Mouse (Mus musculus) embryonic facial prominence, embryonic 10.5 days (tissue): ENCODE results near the gene Tanc1. TPM values are rescaled to one million over a fixed set of nuclear protein-coding genes. Genes with fewer than 3 reads are reported as not detected.

ENCODE experiments used
- DNase-seq: peaks from one replicate; pipeline ENCODE4 v3.0.0-alpha.2; 2017; ENCODE audit warnings: low spot score
- H3K27ac ChIP-seq: fragments of 300-500 bp; sonication (generic); replicated peaks from 2 replicates; pipeline ENCODE4 v1.5.1; 2016; ENCODE audit warnings: mild to moderate bottlenecking
- H3K27me3 ChIP-seq: fragments of 300-500 bp; sonication (generic); replicated peaks from 2 replicates; pipeline ENCODE4 v1.6.1; 2016; ENCODE audit warnings: low read depth, mild to moderate bottlenecking; ENCODE audit not compliant: poor library complexity, severe bottlenecking
- H3K36me3 ChIP-seq: fragments of 300-500 bp; sonication (generic); replicated peaks from 2 replicates; pipeline ENCODE4 v1.6.1; 2016; ENCODE audit warnings: mild to moderate bottlenecking, moderate library complexity
- H3K4me1 ChIP-seq: fragments of 300-500 bp; sonication (generic); 2 replicates; pipeline ENCODE4 v1.6.1; 2016
- H3K4me3 ChIP-seq: fragments of 300-500 bp; sonication (generic); 2 replicates; pipeline ENCODE4 v1.5.1; 2016; ENCODE audit warnings: mild to moderate bottlenecking, moderate library complexity
- H3K9me3 ChIP-seq: fragments of 300-500 bp; sonication (generic); 2 replicates; pipeline ENCODE4 v1.6.1; 2016; ENCODE audit warnings: mild to moderate bottlenecking
- WGBS: fragments of 180-500 bp; shearing (Covaris S2); methylation state at CpG from one replicate; pipeline ENCODE4 v1.1.7; 2016; 5-methylcytosine and 5-hydroxymethylcytosine counted together
- polyA plus RNA-seq: library from polyadenylated mRNA; unstranded; fragments of >200 nt; fragmentation: Nextera tagmentation; extraction: Ambion mirVana; gene quantifications from 2 replicates; pipeline ENCODE4 v1.2.1, GENCODE M21; 2016

Tanc1 gene
- polyA plus RNA-seq, 1 experiment from 2014 or later = 41.2 TPM

- WGBS = 54% methylated on average over 6 of the region's 6 CpGs
- DNase-seq = no peak
- H3K4me3 ChIP-seq = no peak overlapping the region
- H3K27ac ChIP-seq = peak overlapping the region; percentile 74
- H3K9me3 ChIP-seq = no peaks in the 10 kb centered on the region
- no peaks in the 10 kb centered on the region for H3K27me3 ChIP-seq
- peaks cover 87% of the 10 kb centered on the region for H3K4me1 ChIP-seq
- peaks cover 7% of the 10 kb centered on the region; the same call in 1 of the 2 replicates for H3K36me3 ChIP-seq
Observed at GRCm38 (mm10) chr2:59676442-59676841, 64.6 kb downstream of the Tanc1 start.

GRCm38 (mm10) chr2:59679424-59680020 is 67.7 kb downstream of the Tanc1 start:
- DNase-seq = no peak
- Histone ChIP-seq H3K4me3 (no peak overlapping the region), H3K27me3 (no peaks in the 10 kb centered on the region), H3K4me1 (peaks cover 81% of the 10 kb centered on the region), H3K27ac (no peak overlapping the region), H3K9me3 (no peaks in the 10 kb centered on the region), H3K36me3 (no peaks in the 10 kb centered on the region)
- WGBS = 91% methylated on average over 10 of the region's 10 CpGs

GRCm38 (mm10) chr2:59680736-59681135 is 68.9 kb downstream of the Tanc1 start:
- H3K4me3 ChIP-seq = no peak overlapping the region
- H3K27me3 ChIP-seq = no peaks in the 10 kb centered on the region
- no peak for DNase-seq
- H3K9me3 ChIP-seq = no peaks in the 10 kb centered on the region
- no peak overlapping the region for H3K27ac ChIP-seq
- no peaks in the 10 kb centered on the region for H3K36me3 ChIP-seq
- peaks cover 75% of the 10 kb centered on the region for H3K4me1 ChIP-seq
- whole genome bisulfite sequencing = 70% methylated on average over 5 of the region's 5 CpGs

- Histone ChIP-seq H3K27me3 (no peaks in the 10 kb centered on the region), H3K36me3 (no peaks in the 10 kb centered on the region), H3K27ac (no peak overlapping the region), H3K4me3 (no peak overlapping the region), H3K9me3 (no peaks in the 10 kb centered on the region), H3K4me1 (peaks cover 70% of the 10 kb centered on the region)
- DNase-seq = no peak
- 89% methylated on average over 4 of the region's 4 CpGs for WGBS
Observed at GRCm38 (mm10) chr2:59681181-59681580, 69.3 kb downstream of the Tanc1 start.

- H3K4me1 ChIP-seq = peaks cover 67% of the 10 kb centered on the region
- no peaks in the 10 kb centered on the region for H3K27me3 ChIP-seq
- WGBS = 92% methylated on average over 16 of the region's 16 CpGs
- no peak overlapping the region for H3K4me3 ChIP-seq
- no peak for DNase-seq
- H3K27ac ChIP-seq = peak overlapping the region; percentile 54; the same call in 1 of the 2 replicates
- H3K36me3 ChIP-seq = 0 out of 2 replicates have a peak, but pooled peaks cover 2% of the 10 kb centered on the region
- H3K9me3 ChIP-seq = no peaks in the 10 kb centered on the region
Observed at GRCm38 (mm10) chr2:59684864-59685605, 73.2 kb downstream of the Tanc1 start.

- peaks cover 66% of the 10 kb centered on the region for H3K4me1 ChIP-seq
- WGBS = 94% methylated on average over 4 of the region's 4 CpGs
- H3K4me3 ChIP-seq = no peak overlapping the region
- no peaks in the 10 kb centered on the region for H3K9me3 ChIP-seq
- no peaks in the 10 kb centered on the region for H3K27me3 ChIP-seq
- H3K27ac ChIP-seq = peak overlapping the region; percentile 54; the same call in 1 of the 2 replicates
- DNase-seq = no peak
- H3K36me3 ChIP-seq = 0 out of 2 replicates have a peak, but pooled peaks cover 2% of the 10 kb centered on the region
Observed at GRCm38 (mm10) chr2:59685606-59685950, 73.7 kb downstream of the Tanc1 start.

- WGBS = 60% methylated on average over 16 of the region's 16 CpGs
- Histone ChIP-seq H3K4me1 (peaks cover 69% of the 10 kb centered on the region), H3K36me3 (0 out of 2 replicates have a peak, but pooled peaks cover 2% of the 10 kb centered on the region), H3K9me3 (no peaks in the 10 kb centered on the region), H3K27me3 (no peaks in the 10 kb centered on the region), H3K27ac (peak overlapping the region; percentile 5; the same call in 1 of the 2 replicates), H3K4me3 (no peak overlapping the region)
- no peak for DNase-seq
Observed at GRCm38 (mm10) chr2:59688261-59689104, 76.6 kb downstream of the Tanc1 start.

GRCm38 (mm10) chr2:59691112-59691511 is 79.3 kb downstream of the Tanc1 start:
- 39% methylated on average over 4 of the region's 4 CpGs for WGBS
- Histone ChIP-seq H3K9me3 (no peaks in the 10 kb centered on the region), H3K27ac (peak overlapping the region; percentile 5; the same call in 1 of the 2 replicates), H3K4me3 (no peak overlapping the region), H3K4me1 (peaks cover 56% of the 10 kb centered on the region), H3K27me3 (no peaks in the 10 kb centered on the region), H3K36me3 (0 out of 2 replicates have a peak, but pooled peaks cover 2% of the 10 kb centered on the region)
- DNase-seq = no peak

- H3K27me3 ChIP-seq = no peaks in the 10 kb centered on the region
- 64% methylated on average over 5 of the region's 5 CpGs for WGBS
- H3K9me3 ChIP-seq = no peaks in the 10 kb centered on the region
- H3K4me3 ChIP-seq = no peak overlapping the region
- H3K27ac ChIP-seq = no peak overlapping the region
- H3K4me1 ChIP-seq = peaks cover 65% of the 10 kb centered on the region
- no peak for DNase-seq
- 0 out of 2 replicates have a peak, but pooled peaks cover 2% of the 10 kb centered on the region for H3K36me3 ChIP-seq
Observed at GRCm38 (mm10) chr2:59693473-59693872, 81.6 kb downstream of the Tanc1 start.

GRCm38 (mm10) chr2:59697123-59697522 is 85.3 kb downstream of the Tanc1 start:
- Histone ChIP-seq H3K36me3 (peaks cover 9% of the 10 kb centered on the region), H3K27me3 (no peaks in the 10 kb centered on the region), H3K9me3 (no peaks in the 10 kb centered on the region), H3K4me1 (peaks cover 62% of the 10 kb centered on the region), H3K4me3 (no peak overlapping the region), H3K27ac (peak overlapping the region; percentile 85)
- no peak for DNase-seq
- WGBS = 61% methylated on average over 3 of the region's 3 CpGs

GRCm38 (mm10) chr2:59697722-59698634 is 86.1 kb downstream of the Tanc1 start:
- 2% methylated on average over 16 of the region's 16 CpGs for WGBS
- DNase-seq = peak; percentile 84
- Histone ChIP-seq H3K27me3 (no peaks in the 10 kb centered on the region), H3K36me3 (peaks cover 14% of the 10 kb centered on the region), H3K27ac (peak overlapping the region; percentile 85), H3K4me1 (peaks cover 58% of the 10 kb centered on the region), H3K4me3 (peak overlapping the region; percentile 45), H3K9me3 (no peaks in the 10 kb centered on the region)
